Mouse (Mus musculus): ENCODE measurements around the gene Zfr2. TPM values are rescaled to one million over a fixed set of nuclear protein-coding genes. Genes with fewer than 3 reads are reported as not detected.

The Zfr2 gene
- polyA plus RNA-seq, 1 experiment from 2014 or later = 25.1 TPM

- Histone ChIP-seq H3K9me3 (ENCODE audit: control insufficient read depth, low read length) (no peaks in the 10 kb centered on the region), H3K4me2 (ENCODE audit: low read depth, low read length) (peak overlapping the region; percentile 98), H3K4me1 (ENCODE audit: control insufficient read depth, insufficient read depth, low read length) (peaks cover 5% of the 10 kb centered on the region), H3K9ac (replicated peaks; ENCODE audit: low read depth, low read length) (peak overlapping the region; percentile 78), H3K27ac (ENCODE audit: low read depth, low read length) (peak overlapping the region; percentile 97), H3K27me3 (ENCODE audit: control insufficient read depth, insufficient read depth, low read length) (no peaks in the 10 kb centered on the region), H3K4me3 (ENCODE audit: low read depth, low read length) (peak overlapping the region; percentile 56), H3K36me3 (ENCODE audit: control insufficient read depth, insufficient read depth, low read length) (peaks cover 12% of the 10 kb centered on the region)
- peak; percentile 87 for ATAC-seq (ENCODE audit: low read depth)
- under 1% methylated on average over 92 of the region's 93 CpGs for WGBS
These were observed 40.5 kb upstream of the Zfr2 start for GRCm38 (mm10) chr10:81192270-81192967.

- H3K4me1 ChIP-seq (ENCODE audit: control insufficient read depth, insufficient read depth, low read length) = peaks cover 5% of the 10 kb centered on the region
- H3K9me3 ChIP-seq (ENCODE audit: control insufficient read depth, low read length) = no peaks in the 10 kb centered on the region
- no peak; the same call in none of the 2 replicates for ATAC-seq (ENCODE audit: low read depth)
- H3K27ac ChIP-seq (ENCODE audit: low read depth, low read length) = peak overlapping the region; percentile 97
- no peaks in the 10 kb centered on the region for H3K27me3 ChIP-seq (ENCODE audit: control insufficient read depth, insufficient read depth, low read length)
- WGBS = 5% methylated on average over 19 of the region's 19 CpGs
- peak overlapping the region; percentile 98 for H3K4me2 ChIP-seq (ENCODE audit: low read depth, low read length)
- H3K9ac ChIP-seq (replicated peaks; ENCODE audit: low read depth, low read length) = peak overlapping the region; percentile 78
- peak overlapping the region; percentile 56 for H3K4me3 ChIP-seq (ENCODE audit: low read depth, low read length)
- peaks cover 10% of the 10 kb centered on the region for H3K36me3 ChIP-seq (ENCODE audit: control insufficient read depth, insufficient read depth, low read length)
These were observed 39.9 kb upstream of the Zfr2 start for GRCm38 (mm10) chr10:81192968-81193501.

GRCm38 (mm10) chr10:81193991-81194774 lies 38.8 kb upstream of the Zfr2 start:
- H3K4me1 ChIP-seq (ENCODE audit: control insufficient read depth, insufficient read depth, low read length) = peaks cover 5% of the 10 kb centered on the region
- H3K4me2 ChIP-seq (ENCODE audit: low read depth, low read length) = no peak overlapping the region
- peaks cover 10% of the 10 kb centered on the region for H3K36me3 ChIP-seq (ENCODE audit: control insufficient read depth, insufficient read depth, low read length)
- H3K4me3 ChIP-seq (ENCODE audit: low read depth, low read length) = no peak overlapping the region
- no peak overlapping the region for H3K27ac ChIP-seq (ENCODE audit: low read depth, low read length)
- whole genome bisulfite sequencing = 17% methylated on average over 37 of the region's 37 CpGs
- H3K27me3 ChIP-seq (ENCODE audit: control insufficient read depth, insufficient read depth, low read length) = no peaks in the 10 kb centered on the region
- ATAC-seq (ENCODE audit: low read depth) = no peak
- H3K9me3 ChIP-seq (ENCODE audit: control insufficient read depth, low read length) = no peaks in the 10 kb centered on the region
- no peak overlapping the region for H3K9ac ChIP-seq (replicated peaks; ENCODE audit: low read depth, low read length)

GRCm38 (mm10) chr10:81195300-81195699 lies 37.7 kb upstream of the Zfr2 start:
- H3K4me1 ChIP-seq (ENCODE audit: control insufficient read depth, insufficient read depth, low read length) = peaks cover 5% of the 10 kb centered on the region
- H3K27me3 ChIP-seq (ENCODE audit: control insufficient read depth, insufficient read depth, low read length) = no peaks in the 10 kb centered on the region
- no peak overlapping the region for H3K27ac ChIP-seq (ENCODE audit: low read depth, low read length)
- H3K9ac ChIP-seq (replicated peaks; ENCODE audit: low read depth, low read length) = no peak overlapping the region
- ATAC-seq (ENCODE audit: low read depth) = no peak
- H3K4me3 ChIP-seq (ENCODE audit: low read depth, low read length) = no peak overlapping the region
- WGBS = 64% methylated on average over 4 of the region's 4 CpGs
- H3K4me2 ChIP-seq (ENCODE audit: low read depth, low read length) = no peak overlapping the region
- H3K9me3 ChIP-seq (ENCODE audit: control insufficient read depth, low read length) = no peaks in the 10 kb centered on the region
- peaks cover 4% of the 10 kb centered on the region for H3K36me3 ChIP-seq (ENCODE audit: control insufficient read depth, insufficient read depth, low read length)

- ATAC-seq (ENCODE audit: low read depth) = no peak
- 70% methylated on average over 11 of the region's 11 CpGs for WGBS
These were observed 36.4 kb upstream of the Zfr2 start for GRCm38 (mm10) chr10:81196470-81197065.

GRCm38 (mm10) chr10:81197305-81197704 lies 35.6 kb upstream of the Zfr2 start:
- no peaks in the 10 kb centered on the region for H3K36me3 ChIP-seq (ENCODE audit: control insufficient read depth, insufficient read depth, low read length)
- H3K4me1 ChIP-seq (ENCODE audit: control insufficient read depth, insufficient read depth, low read length) = peaks cover 5% of the 10 kb centered on the region
- H3K27ac ChIP-seq (ENCODE audit: low read depth, low read length) = no peak overlapping the region
- WGBS = 54% methylated on average over 6 of the region's 6 CpGs
- no peak for ATAC-seq (ENCODE audit: low read depth)
- H3K9me3 ChIP-seq (ENCODE audit: control insufficient read depth, low read length) = no peaks in the 10 kb centered on the region
- H3K4me3 ChIP-seq (ENCODE audit: low read depth, low read length) = no peak overlapping the region
- H3K9ac ChIP-seq (replicated peaks; ENCODE audit: low read depth, low read length) = no peak overlapping the region
- H3K27me3 ChIP-seq (ENCODE audit: control insufficient read depth, insufficient read depth, low read length) = no peaks in the 10 kb centered on the region
- no peak overlapping the region for H3K4me2 ChIP-seq (ENCODE audit: low read depth, low read length)

More at GRCm38 (mm10) chr10:81196470-81197065, 36.4 kb upstream of the Zfr2 start:
- Histone ChIP-seq H3K27me3 (ENCODE audit: control insufficient read depth, insufficient read depth, low read length) (no peaks in the 10 kb centered on the region), H3K27ac (ENCODE audit: low read depth, low read length) (no peak overlapping the region), H3K4me1 (ENCODE audit: control insufficient read depth, insufficient read depth, low read length) (peaks cover 5% of the 10 kb centered on the region), H3K36me3 (ENCODE audit: control insufficient read depth, insufficient read depth, low read length) (no peaks in the 10 kb centered on the region), H3K9ac (replicated peaks; ENCODE audit: low read depth, low read length) (no peak overlapping the region), H3K4me3 (ENCODE audit: low read depth, low read length) (no peak overlapping the region), H3K9me3 (ENCODE audit: control insufficient read depth, low read length) (no peaks in the 10 kb centered on the region), H3K4me2 (ENCODE audit: low read depth, low read length) (no peak overlapping the region)

- ATAC-seq (ENCODE audit: low read depth) = no peak
These were observed 34.7 kb upstream of the Zfr2 start for GRCm38 (mm10) chr10:81198230-81198629.

GRCm38 (mm10) chr10:81198990-81199389 lies 34.0 kb upstream of the Zfr2 start:
- ATAC-seq (ENCODE audit: low read depth) = no peak

More at GRCm38 (mm10) chr10:81198230-81198629, 34.7 kb upstream of the Zfr2 start:
- peaks cover under 1% of the 10 kb centered on the region for H3K4me1 ChIP-seq (ENCODE audit: control insufficient read depth, insufficient read depth, low read length)
- no peak overlapping the region for H3K4me3 ChIP-seq (ENCODE audit: low read depth, low read length)
- H3K4me2 ChIP-seq (ENCODE audit: low read depth, low read length) = no peak overlapping the region
- no peak overlapping the region for H3K27ac ChIP-seq (ENCODE audit: low read depth, low read length)
- H3K9me3 ChIP-seq (ENCODE audit: control insufficient read depth, low read length) = no peaks in the 10 kb centered on the region
- H3K9ac ChIP-seq (replicated peaks; ENCODE audit: low read depth, low read length) = no peak overlapping the region
- no peaks in the 10 kb centered on the region for H3K36me3 ChIP-seq (ENCODE audit: control insufficient read depth, insufficient read depth, low read length)
- WGBS = 1% methylated on average over 9 of the region's 9 CpGs
- H3K27me3 ChIP-seq (ENCODE audit: control insufficient read depth, insufficient read depth, low read length) = no peaks in the 10 kb centered on the region

More at GRCm38 (mm10) chr10:81198990-81199389, 34.0 kb upstream of the Zfr2 start:
- no peaks in the 10 kb centered on the region for H3K36me3 ChIP-seq (ENCODE audit: control insufficient read depth, insufficient read depth, low read length)
- H3K27me3 ChIP-seq (ENCODE audit: control insufficient read depth, insufficient read depth, low read length) = no peaks in the 10 kb centered on the region
- no peak overlapping the region for H3K4me2 ChIP-seq (ENCODE audit: low read depth, low read length)
- no peak overlapping the region for H3K9ac ChIP-seq (replicated peaks; ENCODE audit: low read depth, low read length)
- no peak overlapping the region for H3K4me3 ChIP-seq (ENCODE audit: low read depth, low read length)
- WGBS = 88% methylated on average over 6 of the region's 6 CpGs
- H3K4me1 ChIP-seq (ENCODE audit: control insufficient read depth, insufficient read depth, low read length) = no peaks in the 10 kb centered on the region
- no peak overlapping the region for H3K27ac ChIP-seq (ENCODE audit: low read depth, low read length)
- H3K9me3 ChIP-seq (ENCODE audit: control insufficient read depth, low read length) = no peaks in the 10 kb centered on the region
